ENCODE assay signal across 8 mouse cellular contexts in the genomic region with DNA sequence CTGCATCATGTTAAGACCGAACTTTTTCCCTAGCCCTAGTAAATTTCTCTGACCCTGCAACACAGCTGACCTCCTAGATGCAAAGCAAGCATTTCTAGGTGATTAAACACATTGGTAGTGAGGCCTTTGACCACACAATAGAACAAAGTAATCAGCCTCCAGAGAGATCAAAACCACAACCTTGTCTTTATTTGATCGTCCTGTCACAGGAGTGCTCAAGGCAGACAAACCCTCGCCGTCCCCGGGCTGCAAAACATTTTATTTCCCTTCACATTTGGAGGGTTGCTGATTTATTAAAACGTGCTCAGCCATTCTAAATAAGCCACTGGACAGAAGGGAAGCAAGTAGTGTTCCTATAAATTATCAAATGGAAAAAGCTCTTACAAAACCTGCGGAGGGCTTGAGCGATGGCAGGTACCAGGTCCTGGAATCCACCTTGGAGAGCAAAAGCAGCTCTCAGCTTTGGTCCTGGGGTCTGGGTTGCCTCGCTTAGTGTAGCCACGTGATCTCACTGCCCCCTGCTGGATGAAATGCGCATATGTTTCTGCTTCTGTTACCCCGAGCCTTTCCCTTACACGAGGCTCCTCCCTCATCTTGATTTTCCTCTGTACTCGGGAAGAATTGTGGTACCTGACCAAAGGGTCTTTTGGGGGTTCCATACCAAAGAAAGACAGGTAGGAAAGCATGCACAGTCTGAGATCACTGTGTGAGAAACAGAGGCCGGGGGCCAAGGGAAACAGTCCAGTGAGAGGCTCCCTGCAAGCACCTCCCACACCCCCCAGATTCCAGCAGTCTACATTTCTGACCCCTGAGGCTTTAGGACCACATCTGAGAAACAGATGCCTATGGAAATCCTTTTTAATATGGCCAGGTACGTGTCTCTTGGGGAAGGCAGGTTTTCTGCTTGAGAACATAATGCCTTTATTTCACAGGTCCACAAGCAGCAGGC.
DNase-seq lines count a peak whose midpoint lies in the region; ATAC-seq and TF ChIP-seq lines count a peak whose summit lies in the region.

No protein-coding gene starts in this region.

- no peak for TF ChIP-seq POLR2A in spleen, adult 2 months (IDR thresholded peaks at IDR 0.05; ENCODE audit: low read depth, low read length)
- no peak for TF ChIP-seq POLR2A in embryonic fibroblast, embryonic 13.5 days (IDR thresholded peaks at IDR 0.05; ENCODE audit: low read depth, low read length)

- TF ChIP-seq CTCF in spleen, adult 2 months (IDR thresholded peaks at IDR 0.05; ENCODE audit: extremely low read depth, insufficient read depth, insufficient read length, insufficient replicate concordance) = peak; percentile 37; the same call in 1 of the 2 replicates
- TF ChIP-seq CTCF in embryonic fibroblast, embryonic 13.5 days (IDR thresholded peaks at IDR 0.05; ENCODE audit: borderline replicate concordance, insufficient read depth, low read length) = peak; percentile 84
- peak; percentile 94 for TF ChIP-seq CTCF in stomach, postnatal 0 days (IDR thresholded peaks at IDR 0.05; ENCODE audit: low read depth)

- DNase-seq in spleen, adult 2 months (ENCODE audit: low read depth in 1 of 2, low spot score in 2 of 2) = peak in 1 of 2 experiments; percentile 19
- DNase-seq in spleen, adult 12 weeks (ENCODE audit: low spot score) = no peak
- DNase-seq in natural killer cell, adult 2 months (ENCODE audit: low spot score in 2 of 2) = peak; percentile 1 to 7
- peak; percentile 76 for DNase-seq in stomach, postnatal 0 days (ENCODE audit: low spot score)

- 32% methylated on average over 16 of the region's 16 CpGs for WGBS in spleen, adult 2 months
- 28% methylated on average over 16 of the region's 16 CpGs for WGBS in heart, embryonic 12.5 days
- 9% methylated on average over 16 of the region's 16 CpGs for WGBS in kidney, embryonic 16.5 days
- WGBS in limb, embryonic 15.5 days = 14% methylated on average over 16 of the region's 16 CpGs
- WGBS in stomach, postnatal 0 days = 16% methylated on average over 16 of the region's 16 CpGs

- no peak for TF ChIP-seq EP300 in stomach, postnatal 0 days (optimal IDR thresholded peaks at IDR 0.05)

- no peak overlapping the region for H3K4me3 ChIP-seq in spleen, adult 2 months (ENCODE audit: extremely low read depth, insufficient read depth, insufficient read length)
- H3K4me3 ChIP-seq in embryonic fibroblast, embryonic 13.5 days (ENCODE audit: insufficient read depth, low read length) = 0 out of 2 replicates have a peak overlapping the region, but pooled peaks have one; percentile 23
- peak overlapping the region; percentile 33 for H3K4me3 ChIP-seq in heart, embryonic 12.5 days
- peak overlapping the region; percentile 16 for H3K4me3 ChIP-seq in kidney, embryonic 16.5 days (ENCODE audit: low read length)
- peak overlapping the region; percentile 28 for H3K4me3 ChIP-seq in limb, embryonic 15.5 days
- H3K4me3 ChIP-seq in stomach, postnatal 0 days (ENCODE audit: low read depth, low read length) = no peak overlapping the region

- peak overlapping the region; percentile 71 for H3K4me2 ChIP-seq in heart, embryonic 12.5 days
- H3K4me2 ChIP-seq in kidney, embryonic 16.5 days (replicated peaks; ENCODE audit: low read depth, low read length) = peak overlapping the region; percentile 37
- peak overlapping the region; percentile 44 for H3K4me2 ChIP-seq in limb, embryonic 15.5 days
- peak overlapping the region; percentile 36 for H3K4me2 ChIP-seq in stomach, postnatal 0 days (replicated peaks; ENCODE audit: low read depth)

- H3K4me1 ChIP-seq in spleen, adult 2 months (ENCODE audit: control insufficient read depth, insufficient read depth, insufficient read length) = no peaks in the 10 kb centered on the region
- H3K4me1 ChIP-seq in embryonic fibroblast, embryonic 13.5 days (ENCODE audit: control insufficient read depth, insufficient read depth, low read length) = no peaks in the 10 kb centered on the region
- H3K4me1 ChIP-seq in heart, embryonic 12.5 days (replicated peaks) = 0 out of 2 replicates have a peak, but pooled peaks cover 3% of the 10 kb centered on the region
- H3K4me1 ChIP-seq in kidney, embryonic 16.5 days (ENCODE audit: insufficient read depth, low read length) = peaks cover 7% of the 10 kb centered on the region
- H3K4me1 ChIP-seq in limb, embryonic 15.5 days = peaks cover 4% of the 10 kb centered on the region; the same call in 1 of the 2 replicates
- H3K4me1 ChIP-seq in stomach, postnatal 0 days (replicated peaks; ENCODE audit: control insufficient read depth, insufficient read depth) = no peaks in the 10 kb centered on the region

- no peaks in the 10 kb centered on the region; the same call in 1 of the 2 replicates for H3K9me3 ChIP-seq in heart, embryonic 12.5 days (replicated peaks)
- H3K9me3 ChIP-seq in kidney, embryonic 16.5 days (ENCODE audit: low read length) = no peaks in the 10 kb centered on the region; the same call in 1 of the 2 replicates
- no peaks in the 10 kb centered on the region for H3K9me3 ChIP-seq in limb, embryonic 15.5 days
- no peaks in the 10 kb centered on the region for H3K9me3 ChIP-seq in stomach, postnatal 0 days (ENCODE audit: control insufficient read depth, low read length)

- H3K27me3 ChIP-seq in spleen, adult 2 months (ENCODE audit: control insufficient read depth, insufficient read depth, low read length) = no peaks in the 10 kb centered on the region
- 0 out of 2 replicates have a peak, but pooled peaks cover 4% of the 10 kb centered on the region for H3K27me3 ChIP-seq in heart, embryonic 12.5 days (replicated peaks)
- H3K27me3 ChIP-seq in kidney, embryonic 16.5 days (ENCODE audit: insufficient read depth, low read length) = no peaks in the 10 kb centered on the region
- no peaks in the 10 kb centered on the region for H3K27me3 ChIP-seq in limb, embryonic 15.5 days
- H3K27me3 ChIP-seq in stomach, postnatal 0 days (ENCODE audit: control insufficient read depth, insufficient read depth, low read length) = no peaks in the 10 kb centered on the region

- no peak overlapping the region for H3K27ac ChIP-seq in spleen, adult 2 months (ENCODE audit: insufficient read depth, low read length)
- no peak overlapping the region for H3K27ac ChIP-seq in embryonic fibroblast, embryonic 13.5 days (ENCODE audit: insufficient read depth, low read length)
- no peak overlapping the region for H3K27ac ChIP-seq in heart, embryonic 12.5 days (ENCODE audit: poor library complexity, severe bottlenecking)
- H3K27ac ChIP-seq in kidney, embryonic 16.5 days (ENCODE audit: low read length) = no peak overlapping the region
- no peak overlapping the region for H3K27ac ChIP-seq in limb, embryonic 15.5 days
- H3K27ac ChIP-seq in stomach, postnatal 0 days (replicated peaks) = no peak overlapping the region

- ATAC-seq in heart, embryonic 12.5 days (ENCODE audit: insufficient number of reproducible peaks, low FRiP score) = peak; percentile 72
- ATAC-seq in kidney, embryonic 16.5 days (ENCODE audit: low FRiP score, low TSS enrichment) = peak; percentile 97
- no peak for ATAC-seq in limb, embryonic 15.5 days (ENCODE audit: insufficient number of reproducible peaks, low FRiP score, low TSS enrichment, low read depth)
- ATAC-seq in stomach, postnatal 0 days (ENCODE audit: low FRiP score, low TSS enrichment) = peak; percentile 86

- no peak overlapping the region for H3K9ac ChIP-seq in heart, embryonic 12.5 days
- no peak overlapping the region for H3K9ac ChIP-seq in kidney, embryonic 16.5 days (replicated peaks; ENCODE audit: low read length)
- H3K9ac ChIP-seq in limb, embryonic 15.5 days = no peak overlapping the region
- no peak overlapping the region for H3K9ac ChIP-seq in stomach, postnatal 0 days (ENCODE audit: low read length)

- H3K36me3 ChIP-seq in spleen, adult 2 months (ENCODE audit: control insufficient read depth, insufficient read depth, low read length) = no peaks in the 10 kb centered on the region
- H3K36me3 ChIP-seq in heart, embryonic 12.5 days = no peaks in the 10 kb centered on the region
- no peaks in the 10 kb centered on the region for H3K36me3 ChIP-seq in kidney, embryonic 16.5 days (ENCODE audit: insufficient read depth, low read length)
- no peaks in the 10 kb centered on the region for H3K36me3 ChIP-seq in limb, embryonic 15.5 days
- no peaks in the 10 kb centered on the region for H3K36me3 ChIP-seq in stomach, postnatal 0 days (ENCODE audit: control insufficient read depth, insufficient read depth, low read length)

Comparison
In these comparisons a context has a peak if more than half of its experiments do, and no peak if none do; other contexts are left out.
1. H3K4me3 ChIP-seq: peak in embryonic fibroblast, embryonic 13.5 days (single experiment), heart, embryonic 12.5 days (single experiment), kidney, embryonic 16.5 days (single experiment) and limb, embryonic 15.5 days (single experiment); none in spleen, adult 2 months (single experiment) and stomach, postnatal 0 days (single experiment).
2. CTCF ChIP-seq: peak in every context shown above with its lines; median percentile 94 in stomach, postnatal 0 days; 84 in embryonic fibroblast, embryonic 13.5 days; 37 in spleen, adult 2 months.
3. Peak in every context shown above with its lines, with median percentiles within 50 percentile points of each other: H3K4me2 ChIP-seq.